Mouse (Mus musculus) stomach, postnatal 0 days (tissue): ENCODE data around the gene Acaca. TPM values are rescaled to one million over a fixed set of nuclear protein-coding genes. Genes with fewer than 3 reads are reported as not detected.

ENCODE experiments used
- ATAC-seq: fragments of 200-750 bp; cut with Nextera tagmentation; 2 replicates; pipeline ENCODE4 v1.8.0; 2017; ENCODE audit not compliant: low FRiP score, low TSS enrichment
- DNase-seq: peaks from one replicate; pipeline ENCODE4 v3.0.0-alpha.2; 2016; ENCODE audit warnings: low spot score
- H3K27ac ChIP-seq: fragments of 300-500 bp; sonication (generic); replicated peaks from 2 replicates; pipeline ENCODE4 v1.5.1; 2014; ENCODE audit warnings: mild to moderate bottlenecking, control low read depth
- H3K27me3 ChIP-seq: fragments of 300-500 bp; sonication (generic); 2 replicates; pipeline ENCODE4 v1.6.1; 2014; ENCODE audit warnings: low read length; ENCODE audit not compliant: control insufficient read depth, insufficient read depth
- H3K36me3 ChIP-seq: fragments of 300-500 bp; sonication (generic); 2 replicates; pipeline ENCODE4 v1.6.1; 2014; ENCODE audit warnings: low read length, mixed read lengths; ENCODE audit not compliant: control insufficient read depth, insufficient read depth
- H3K4me1 ChIP-seq: fragments of 300-500 bp; sonication (generic); replicated peaks from 2 replicates; pipeline ENCODE4 v1.6.1; 2014; ENCODE audit warnings: antibody characterized with exemption; ENCODE audit not compliant: control insufficient read depth, insufficient read depth
- H3K4me2 ChIP-seq: fragments of 300-500 bp; sonication (generic); replicated peaks from 2 replicates; pipeline ENCODE4 v1.6.1; 2014; ENCODE audit warnings: low read depth, mild to moderate bottlenecking, control low read depth, moderate library complexity
- H3K4me3 ChIP-seq: fragments of 300-500 bp; sonication (generic); 2 replicates; pipeline ENCODE4 v1.5.1; 2014; ENCODE audit warnings: low read depth, low read length, control low read depth
- H3K9ac ChIP-seq: fragments of 300-500 bp; sonication (generic); 2 replicates; pipeline ENCODE4 v1.6.1; 2014; ENCODE audit warnings: mild to moderate bottlenecking, low read length, control low read depth, mixed read lengths
- H3K9me3 ChIP-seq: fragments of 300-500 bp; sonication (generic); 2 replicates; pipeline ENCODE4 v1.6.1; 2016; ENCODE audit warnings: low read length; ENCODE audit not compliant: control insufficient read depth
- CTCF ChIP-seq: IDR thresholded peaks from 2 replicates; pipeline ENCODE4 v1.5.1; 2016; ENCODE audit warnings: antibody characterized with exemption, low read depth, mild to moderate bottlenecking, moderate library complexity
- EP300 ChIP-seq: optimal IDR thresholded peaks from 2 replicates; pipeline ENCODE3; 2016; ENCODE audit warnings: antibody characterized with exemption
- WGBS: fragments of 180-500 bp; shearing (Covaris S2); extraction: QIAGEN DNeasy Blood & Tissue Kit; methylation state at CpG from one replicate; pipeline ENCODE4 v1.1.7; 2014; 5-methylcytosine and 5-hydroxymethylcytosine counted together
- polyA plus RNA-seq: library from polyadenylated mRNA; unstranded; fragments of >200 nt; fragmentation: Nextera tagmentation; extraction: Ambion mirVana; gene quantifications from 2 replicates; pipeline ENCODE4 v1.2.1, GENCODE M21; 2015

Gene Acaca
- polyA plus RNA-seq, 1 experiment from 2014 or later = 4.5 TPM

DNA sequence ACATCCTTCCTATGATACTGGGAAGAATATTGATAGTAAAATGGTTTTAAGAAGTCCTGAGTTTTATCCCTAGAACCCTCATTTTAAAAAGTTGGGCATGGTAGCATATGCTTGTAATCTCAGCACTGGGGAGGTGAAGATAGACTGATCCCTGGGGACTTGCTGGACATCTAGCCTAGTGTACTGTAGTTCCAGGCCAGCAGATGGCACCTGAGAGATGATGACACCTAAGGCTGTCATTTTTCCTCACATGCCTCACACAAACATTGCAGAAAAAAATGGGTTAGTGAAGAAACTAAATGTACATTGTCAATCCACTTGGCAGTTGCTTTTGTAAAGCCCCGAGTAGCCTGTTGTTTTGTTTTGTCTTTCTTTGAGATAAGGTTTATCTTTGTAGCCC, 235.8 kb downstream of the Acaca start:
- 0 out of 2 replicates have a peak, but pooled peaks have one; percentile 19 for TF ChIP-seq CTCF
- no peak for TF ChIP-seq EP300
- no peak overlapping the region for H3K27ac ChIP-seq
- no peak overlapping the region for H3K4me3 ChIP-seq
- H3K4me2 ChIP-seq = no peak overlapping the region
- no peaks in the 10 kb centered on the region for H3K27me3 ChIP-seq
- WGBS = 70% methylated on average over 1 of the region's 1 CpGs
- no peak for DNase-seq
- ATAC-seq = no peak
- H3K9me3 ChIP-seq = no peaks in the 10 kb centered on the region
- H3K9ac ChIP-seq = no peak overlapping the region
- no peaks in the 10 kb centered on the region for H3K4me1 ChIP-seq
- no peaks in the 10 kb centered on the region for H3K36me3 ChIP-seq

DNA sequence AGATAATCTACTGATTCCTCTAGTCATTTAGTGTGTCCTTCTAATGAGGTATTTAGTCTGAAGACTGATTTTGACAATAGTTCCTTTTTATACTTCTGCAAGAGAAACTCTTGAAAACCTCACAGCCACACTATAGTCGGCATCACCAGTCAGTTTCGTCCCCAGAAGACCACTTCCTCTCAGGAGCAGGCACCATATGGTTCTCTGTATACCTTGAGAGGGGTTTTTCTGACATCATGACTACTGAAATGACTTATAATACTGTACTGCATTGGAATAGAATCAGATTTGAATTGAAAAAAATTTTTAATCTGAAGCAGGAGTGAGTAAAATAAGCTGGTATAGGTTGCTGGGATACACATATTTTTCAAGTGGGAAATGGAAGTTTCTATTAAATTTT, 239.4 kb downstream of the Acaca start:
- Histone ChIP-seq H3K9ac (no peak overlapping the region), H3K36me3 (no peaks in the 10 kb centered on the region), H3K4me3 (no peak overlapping the region), H3K27ac (no peak overlapping the region), H3K4me1 (no peaks in the 10 kb centered on the region), H3K4me2 (no peak overlapping the region), H3K27me3 (no peaks in the 10 kb centered on the region), H3K9me3 (no peaks in the 10 kb centered on the region)
- WGBS = 74% methylated on average over 2 of the region's 2 CpGs
- no peak for ATAC-seq
- DNase-seq = no peak
- TF ChIP-seq EP300 (no peak), CTCF (no peak)

DNA sequence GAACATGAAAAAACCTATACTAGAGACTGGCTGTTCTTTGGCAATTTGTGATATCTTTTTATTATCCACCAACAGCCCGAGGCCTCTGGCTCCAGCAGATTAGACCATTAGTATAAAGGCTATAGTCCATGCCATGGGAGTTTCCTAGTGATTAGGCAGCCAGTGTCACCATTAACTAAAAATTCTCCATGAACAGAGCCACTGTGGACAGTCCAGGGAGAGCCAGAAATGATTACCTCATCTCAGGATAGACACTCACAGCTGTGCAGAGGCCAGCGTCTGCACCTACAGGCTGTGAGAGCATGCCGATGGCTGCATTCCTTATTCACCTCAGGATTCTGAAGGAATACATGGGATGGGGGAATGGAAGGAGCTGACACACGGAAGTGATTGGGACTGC, 243.7 kb downstream of the Acaca start:
- 86% methylated on average over 4 of the region's 4 CpGs for WGBS
- H3K4me1 ChIP-seq = no peaks in the 10 kb centered on the region
- no peak overlapping the region for H3K27ac ChIP-seq
- TF ChIP-seq EP300 = no peak
- TF ChIP-seq CTCF = no peak
- ATAC-seq (no peak), DNase-seq (no peak)
- H3K36me3 ChIP-seq = no peaks in the 10 kb centered on the region
- no peak overlapping the region for H3K9ac ChIP-seq
- no peak overlapping the region for H3K4me3 ChIP-seq
- no peaks in the 10 kb centered on the region for H3K27me3 ChIP-seq
- H3K4me2 ChIP-seq = no peak overlapping the region
- no peaks in the 10 kb centered on the region for H3K9me3 ChIP-seq

DNA sequence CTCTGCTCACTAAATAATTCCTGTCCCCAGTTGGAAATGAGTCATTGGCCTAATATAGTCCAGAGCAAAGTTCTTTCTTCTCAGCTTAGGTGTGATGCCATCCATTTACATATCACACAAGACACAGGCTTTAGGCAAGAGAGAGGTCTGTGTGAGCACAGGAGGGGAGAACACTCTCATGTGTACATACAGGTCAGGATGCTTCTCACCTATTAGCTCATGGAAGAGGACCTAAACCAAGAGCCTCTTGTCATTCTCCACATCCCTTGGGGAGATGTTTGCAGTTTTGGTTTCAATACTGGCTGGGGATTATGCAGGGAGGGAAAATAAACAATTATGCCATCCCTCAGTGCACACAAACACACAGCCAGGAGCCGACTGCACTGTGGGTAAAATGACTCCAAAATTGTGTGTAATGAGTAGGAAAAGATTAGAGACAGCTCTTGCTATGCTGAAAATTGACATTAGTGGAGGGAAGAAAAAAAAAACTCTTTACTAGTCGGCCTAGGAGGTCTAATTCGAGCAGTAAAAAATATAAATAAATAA, 246.6 kb downstream of the Acaca start:
- H3K27me3 ChIP-seq = no peaks in the 10 kb centered on the region
- DNase-seq (no peak), ATAC-seq (no peak)
- no peak overlapping the region for H3K4me3 ChIP-seq
- H3K9me3 ChIP-seq = no peaks in the 10 kb centered on the region
- no peak overlapping the region for H3K27ac ChIP-seq
- H3K36me3 ChIP-seq = no peaks in the 10 kb centered on the region; the same call in 1 of the 2 replicates
- H3K4me1 ChIP-seq = no peaks in the 10 kb centered on the region
- 65% methylated on average over 3 of the region's 3 CpGs for WGBS
- no peak overlapping the region for H3K9ac ChIP-seq
- TF ChIP-seq CTCF = no peak
- no peak for TF ChIP-seq EP300
- H3K4me2 ChIP-seq = no peak overlapping the region

DNA sequence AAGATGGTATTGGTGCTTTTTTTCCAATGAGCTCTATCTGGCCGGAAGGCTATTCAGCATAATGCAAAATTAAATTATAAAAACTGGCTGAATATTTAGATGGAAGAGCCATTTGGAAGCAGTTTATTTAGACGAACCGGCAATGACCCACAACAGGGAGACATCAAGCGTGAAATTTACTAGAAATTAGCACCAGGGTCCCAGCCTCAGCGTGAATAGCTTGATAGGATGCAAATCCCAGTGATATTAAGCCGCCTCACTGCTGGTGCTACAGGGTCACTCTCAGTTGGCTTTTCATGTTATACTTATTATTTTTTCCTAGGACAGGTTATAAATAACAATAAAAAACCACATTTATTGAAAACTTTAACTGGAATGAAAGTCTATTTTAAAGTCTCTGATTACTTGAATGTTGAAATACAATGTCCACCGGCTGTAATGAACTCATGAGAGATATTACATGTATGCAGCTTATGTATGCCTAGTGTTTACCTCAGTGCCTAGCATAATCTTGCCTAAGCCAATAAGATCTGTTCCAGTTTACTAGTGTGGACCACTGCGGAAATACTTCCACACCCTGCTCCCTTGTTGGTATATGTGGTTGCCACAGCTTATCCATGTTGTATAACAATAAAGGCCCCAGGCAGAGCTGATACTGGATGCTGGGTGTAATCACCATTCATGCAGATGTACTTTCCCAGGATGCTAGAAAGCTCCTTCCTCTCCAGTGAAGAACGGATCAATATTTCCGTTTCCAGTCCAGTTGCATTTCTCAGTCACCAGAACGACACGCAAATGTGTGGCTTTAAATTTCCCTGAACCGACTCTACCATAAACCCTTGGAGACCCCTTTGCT, 247.3 kb downstream of the Acaca start:
- WGBS = 86% methylated on average over 13 of the region's 13 CpGs
- no peak for DNase-seq
- no peak for TF ChIP-seq CTCF
- no peak for TF ChIP-seq EP300
- Histone ChIP-seq H3K9ac (no peak overlapping the region), H3K27ac (no peak overlapping the region), H3K4me1 (no peaks in the 10 kb centered on the region), H3K36me3 (no peaks in the 10 kb centered on the region; the same call in 1 of the 2 replicates), H3K4me2 (no peak overlapping the region), H3K27me3 (no peaks in the 10 kb centered on the region), H3K4me3 (no peak overlapping the region), H3K9me3 (no peaks in the 10 kb centered on the region)
- ATAC-seq = no peak

DNA sequence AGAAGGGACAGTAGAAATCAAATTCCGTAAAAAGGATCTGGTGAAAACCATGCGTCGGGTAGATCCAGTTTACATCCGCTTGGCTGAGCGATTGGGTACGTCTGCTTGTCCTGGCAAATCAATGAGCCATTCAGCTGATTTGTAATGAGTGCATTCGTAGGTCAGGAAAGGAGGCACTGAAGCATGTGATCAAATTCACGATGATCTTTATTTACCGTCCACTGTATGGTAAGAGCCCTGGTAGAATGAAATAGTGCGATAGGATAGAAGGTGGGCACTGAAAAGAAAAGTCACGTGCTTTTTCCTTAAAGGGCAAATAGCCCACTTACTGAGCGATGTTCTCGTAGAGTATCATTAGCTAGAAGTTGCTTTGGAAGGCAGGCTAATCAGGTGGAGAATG, 253.0 kb downstream of the Acaca start:
- WGBS = 91% methylated on average over 13 of the region's 13 CpGs

More for the DNA sequence above, 253.0 kb downstream of the Acaca start:
- Histone ChIP-seq H3K4me3 (no peak overlapping the region), H3K4me1 (no peaks in the 10 kb centered on the region), H3K27ac (no peak overlapping the region), H3K9me3 (no peaks in the 10 kb centered on the region), H3K36me3 (peaks cover 2% of the 10 kb centered on the region; the same call in 1 of the 2 replicates), H3K27me3 (no peaks in the 10 kb centered on the region), H3K4me2 (no peak overlapping the region), H3K9ac (no peak overlapping the region)
- TF ChIP-seq CTCF = no peak
- no peak for TF ChIP-seq EP300
- DNase-seq (no peak), ATAC-seq (no peak)
